Mouse (Mus musculus): ENCODE data around the gene Igdcc3.

GRCm38 (mm10) chr9:65154692-65155455 lies 13.9 kb downstream of the Igdcc3 start:
- TF ChIP-seq CTCF (IDR thresholded peaks at IDR 0.05) (no peak), EP300 (IDR thresholded peaks at IDR 0.05) (no peak)

Data from lung, postnatal 0 days (tissue).